Mouse (Mus musculus) lung, postnatal 0 days (tissue): ENCODE measurements at regions not wholly inside any gene's neighbourhood (a gene's known extent, or its start where the extent isn't known, plus 50 kb on each side); places are given as distances from the start of the nearest gene placed in this dataset.

Experiments
- CTCF ChIP-seq: IDR thresholded peaks from 2 replicates; pipeline ENCODE4 v1.5.1; 2016; ENCODE audit warnings: antibody characterized with exemption, mild to moderate bottlenecking
- EP300 ChIP-seq: IDR thresholded peaks from 2 replicates; pipeline ENCODE4 v1.6.1; 2016; ENCODE audit warnings: antibody characterized with exemption, mild to moderate bottlenecking, control low read depth

GRCm38 (mm10) chr6:143531477-143531876 is 364.5 kb downstream of the Etnk1 start:
- TF ChIP-seq EP300 (no peak), CTCF (no peak)
